Mouse (Mus musculus): ENCODE data around the gene Tmem87b. TPM values are rescaled to one million over a fixed set of nuclear protein-coding genes. Genes with fewer than 3 reads are reported as not detected.

Gene Tmem87b
- polyA plus RNA-seq, 1 experiment from 2014 or later = 17.5 TPM

GRCm38 (mm10) chr2:128839501-128839900 lies 21.6 kb downstream of the Tmem87b start:
- Histone ChIP-seq H3K27me3 (ENCODE audit: insufficient read depth, low read length) (no peaks in the 10 kb centered on the region), H3K36me3 (replicated peaks; ENCODE audit: insufficient read depth, low read length) (peaks cover 49% of the 10 kb centered on the region), H3K4me3 (ENCODE audit: low read depth, low read length) (no peak overlapping the region), H3K9me3 (ENCODE audit: low read length) (no peaks in the 10 kb centered on the region), H3K4me2 (ENCODE audit: low read depth, low read length) (no peak overlapping the region), H3K4me1 (ENCODE audit: insufficient read depth) (no peaks in the 10 kb centered on the region), H3K27ac (ENCODE audit: low read depth) (no peak overlapping the region), H3K9ac (replicated peaks) (no peak overlapping the region)
- ATAC-seq (peak; percentile 31; the same call in 1 of the 2 replicates), DNase-seq (no peak)
- 65% methylated on average over 2 of the region's 2 CpGs for WGBS (ENCODE audit: insufficient replicate concordance)
- TF ChIP-seq CTCF (IDR thresholded peaks at IDR 0.05; ENCODE audit: low read depth) = no peak
- no peak for TF ChIP-seq EP300 (IDR thresholded peaks at IDR 0.05; ENCODE audit: low read depth)

- Histone ChIP-seq H3K27ac (ENCODE audit: low read depth) (no peak overlapping the region), H3K9me3 (ENCODE audit: low read length) (no peaks in the 10 kb centered on the region), H3K4me1 (ENCODE audit: insufficient read depth) (no peaks in the 10 kb centered on the region), H3K9ac (replicated peaks) (no peak overlapping the region), H3K27me3 (ENCODE audit: insufficient read depth, low read length) (no peaks in the 10 kb centered on the region), H3K4me3 (ENCODE audit: low read depth, low read length) (no peak overlapping the region), H3K36me3 (replicated peaks; ENCODE audit: insufficient read depth, low read length) (peaks cover 50% of the 10 kb centered on the region), H3K4me2 (ENCODE audit: low read depth, low read length) (no peak overlapping the region)
- 67% methylated on average over 8 of the region's 8 CpGs for WGBS (ENCODE audit: insufficient replicate concordance)
- no peak for DNase-seq
- no peak for TF ChIP-seq EP300 (IDR thresholded peaks at IDR 0.05; ENCODE audit: low read depth)
- no peak for TF ChIP-seq CTCF (IDR thresholded peaks at IDR 0.05; ENCODE audit: low read depth)
- no peak for ATAC-seq
Observed at GRCm38 (mm10) chr2:128842437-128842836, 24.5 kb downstream of the Tmem87b start.

GRCm38 (mm10) chr2:128850036-128850435 lies 32.1 kb downstream of the Tmem87b start:
- Histone ChIP-seq H3K9me3 (ENCODE audit: low read length) (no peaks in the 10 kb centered on the region), H3K36me3 (replicated peaks; ENCODE audit: insufficient read depth, low read length) (peaks cover 62% of the 10 kb centered on the region), H3K4me1 (ENCODE audit: insufficient read depth) (no peaks in the 10 kb centered on the region), H3K9ac (replicated peaks) (no peak overlapping the region), H3K27me3 (ENCODE audit: insufficient read depth, low read length) (no peaks in the 10 kb centered on the region), H3K4me3 (ENCODE audit: low read depth, low read length) (no peak overlapping the region), H3K4me2 (ENCODE audit: low read depth, low read length) (no peak overlapping the region), H3K27ac (ENCODE audit: low read depth) (no peak overlapping the region)
- ATAC-seq (no peak), DNase-seq (no peak)
- 90% methylated on average over 2 of the region's 2 CpGs for WGBS (ENCODE audit: insufficient replicate concordance)
- TF ChIP-seq CTCF (IDR thresholded peaks at IDR 0.05; ENCODE audit: low read depth) (no peak), EP300 (IDR thresholded peaks at IDR 0.05; ENCODE audit: low read depth) (no peak)

GRCm38 (mm10) chr2:128856673-128857072 lies 38.8 kb downstream of the Tmem87b start:
- TF ChIP-seq CTCF (IDR thresholded peaks at IDR 0.05; ENCODE audit: low read depth) = 0 out of 2 replicates have a peak, but pooled peaks have one; percentile 13
- no peak for TF ChIP-seq EP300 (IDR thresholded peaks at IDR 0.05; ENCODE audit: low read depth)
- H3K27ac ChIP-seq (ENCODE audit: low read depth) = no peak overlapping the region
- no peak overlapping the region for H3K4me3 ChIP-seq (ENCODE audit: low read depth, low read length)
- 85% methylated on average over 1 of the region's 1 CpGs for WGBS (ENCODE audit: insufficient replicate concordance)
- H3K9me3 ChIP-seq (ENCODE audit: low read length) = no peaks in the 10 kb centered on the region; the same call in 1 of the 2 replicates
- H3K9ac ChIP-seq (replicated peaks) = no peak overlapping the region
- peaks cover 12% of the 10 kb centered on the region; the same call in 1 of the 2 replicates for H3K36me3 ChIP-seq (replicated peaks; ENCODE audit: insufficient read depth, low read length)
- no peaks in the 10 kb centered on the region for H3K4me1 ChIP-seq (ENCODE audit: insufficient read depth)
- H3K4me2 ChIP-seq (ENCODE audit: low read depth, low read length) = no peak overlapping the region
- no peaks in the 10 kb centered on the region for H3K27me3 ChIP-seq (ENCODE audit: insufficient read depth, low read length)
- DNase-seq = no peak
- ATAC-seq = no peak

GRCm38 (mm10) chr2:128858962-128859361 lies 41.0 kb downstream of the Tmem87b start:
- Histone ChIP-seq H3K4me1 (ENCODE audit: insufficient read depth) (peaks cover 4% of the 10 kb centered on the region; the same call in 1 of the 2 replicates), H3K36me3 (replicated peaks; ENCODE audit: insufficient read depth, low read length) (no peaks in the 10 kb centered on the region; the same call in 1 of the 2 replicates), H3K9ac (replicated peaks) (no peak overlapping the region), H3K9me3 (ENCODE audit: low read length) (no peaks in the 10 kb centered on the region; the same call in 1 of the 2 replicates), H3K27ac (ENCODE audit: low read depth) (no peak overlapping the region), H3K4me3 (ENCODE audit: low read depth, low read length) (no peak overlapping the region), H3K27me3 (ENCODE audit: insufficient read depth, low read length) (peaks cover 6% of the 10 kb centered on the region), H3K4me2 (ENCODE audit: low read depth, low read length) (no peak overlapping the region)
- DNase-seq = no peak
- 67% methylated on average over 6 of the region's 6 CpGs for WGBS (ENCODE audit: insufficient replicate concordance)
- ATAC-seq = no peak
- no peak for TF ChIP-seq EP300 (IDR thresholded peaks at IDR 0.05; ENCODE audit: low read depth)
- TF ChIP-seq CTCF (IDR thresholded peaks at IDR 0.05; ENCODE audit: low read depth) = no peak

GRCm38 (mm10) chr2:128859861-128860260 lies 41.9 kb downstream of the Tmem87b start:
- Histone ChIP-seq H3K4me3 (ENCODE audit: low read depth, low read length) (no peak overlapping the region), H3K27me3 (ENCODE audit: insufficient read depth, low read length) (peaks cover 9% of the 10 kb centered on the region), H3K36me3 (replicated peaks; ENCODE audit: insufficient read depth, low read length) (no peaks in the 10 kb centered on the region), H3K9me3 (ENCODE audit: low read length) (no peaks in the 10 kb centered on the region; the same call in 1 of the 2 replicates), H3K4me2 (ENCODE audit: low read depth, low read length) (no peak overlapping the region), H3K4me1 (ENCODE audit: insufficient read depth) (peaks cover 6% of the 10 kb centered on the region; the same call in 1 of the 2 replicates), H3K27ac (ENCODE audit: low read depth) (no peak overlapping the region), H3K9ac (replicated peaks) (no peak overlapping the region)
- ATAC-seq (no peak), DNase-seq (no peak)
- no peak for TF ChIP-seq EP300 (IDR thresholded peaks at IDR 0.05; ENCODE audit: low read depth)
- no peak for TF ChIP-seq CTCF (IDR thresholded peaks at IDR 0.05; ENCODE audit: low read depth)
- WGBS (ENCODE audit: insufficient replicate concordance) = 75% methylated on average over 3 of the region's 3 CpGs
